Comparison of ENCODE assay signal across 17 mouse cellular contexts in genomic region chr1:165301108-165301507, GRCm38 (mm10). TPM values are rescaled to one million over a fixed set of nuclear protein-coding genes. Genes with fewer than 3 reads are reported as not detected.
"Had no signal": no experiment of that assay in that cellular context is flagged by ENCODE, and none has a peak within 500 bp of the region (broad histone marks: within the 10 kb centered on the region; RNA-seq: fewer than 3 reads in every experiment).

No protein-coding gene starts in this region.

- H3K9me3 ChIP-seq: megakaryocyte, embryonic 14.5 days; midbrain, embryonic 13.5 days; midbrain, embryonic 15.5 days; neural tube, embryonic 12.5 days; stomach, embryonic 15.5 days had no signal

- H3K4me2 ChIP-seq: lung, embryonic 14.5 days; midbrain, embryonic 11.5 days; midbrain, embryonic 13.5 days; midbrain, embryonic 15.5 days; neural tube, embryonic 12.5 days; stomach, embryonic 15.5 days had no signal

- H3K9ac ChIP-seq: lung, embryonic 14.5 days; midbrain, embryonic 13.5 days; midbrain, embryonic 15.5 days; neural tube, embryonic 12.5 days; stomach, embryonic 15.5 days had no signal

- H3K4me3 ChIP-seq: megakaryocyte, embryonic 14.5 days; midbrain, embryonic 13.5 days; midbrain, embryonic 15.5 days; neural tube, embryonic 12.5 days; stomach, embryonic 15.5 days had no signal

- ATAC-seq: midbrain, embryonic 13.5 days; midbrain, embryonic 15.5 days had no signal

- H3K27ac ChIP-seq: midbrain, embryonic 13.5 days; midbrain, embryonic 15.5 days; neural tube, embryonic 12.5 days; stomach, postnatal 0 days had no signal

- H3K27me3 ChIP-seq: midbrain, embryonic 13.5 days; midbrain, embryonic 15.5 days; neural tube, embryonic 12.5 days; stomach, embryonic 15.5 days had no signal

- H3K36me3 ChIP-seq: stomach, embryonic 15.5 days had no signal

- DNase-seq: lung, adult 18-20 months; lung, embryonic 14.5 days; lung, postnatal 10 days; lung, postnatal 4 days; right cerebral cortex, postnatal 14 days; thymus, adult 2 months; thymus, postnatal 25 days; thymus, postnatal 4 days had no signal

RNA-seq across cellular contexts. Expression of gene Gpr161, which starts 5.5 kb away (rescaled TPM):
- total RNA-seq: monocyte, adult 5-6 weeks; neutrophil, adult 5-6 weeks had no signal
